Mouse (Mus musculus) central nervous system, embryonic 14 days (tissue): Measurements from ENCODE around the gene Kcnrg. TPM values are rescaled to one million over a fixed set of nuclear protein-coding genes. Genes with fewer than 3 reads are reported as not detected.

Experiments used
- polyA plus RNA-seq: library from polyadenylated mRNA; depleted of rRNA; stranded (reverse); fragments of >200 nt; gene quantifications from 2 replicates; pipeline ENCODE4 v1.2.3, GENCODE M21; 2012; rRNA removed

Gene Kcnrg
- polyA plus RNA-seq: 1.9 and 2.1 TPM in 2 replicates

DNA sequence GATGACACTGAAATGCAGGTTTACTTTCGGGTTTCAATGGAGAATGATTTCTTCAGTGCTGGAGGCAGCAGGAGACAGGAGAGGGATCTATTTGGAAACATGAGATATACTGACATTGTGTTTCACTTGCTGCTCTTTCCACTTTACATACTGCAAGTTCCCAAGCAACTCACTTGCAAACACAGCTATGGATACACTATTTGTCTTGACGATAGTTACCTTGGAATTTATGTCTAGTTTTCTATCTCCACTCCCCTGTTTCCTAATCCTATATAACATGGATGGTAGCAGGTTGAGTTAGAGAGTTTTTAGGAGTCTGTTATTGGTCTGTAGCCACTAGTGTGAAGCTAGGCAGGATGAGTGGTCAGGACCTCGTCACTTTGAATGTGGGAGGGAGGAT lies at the start of gene Kcnrg:
Kcnrg (plus strand) TSS at position 301 of the 400 bp plus-strand sequence.

DNA sequence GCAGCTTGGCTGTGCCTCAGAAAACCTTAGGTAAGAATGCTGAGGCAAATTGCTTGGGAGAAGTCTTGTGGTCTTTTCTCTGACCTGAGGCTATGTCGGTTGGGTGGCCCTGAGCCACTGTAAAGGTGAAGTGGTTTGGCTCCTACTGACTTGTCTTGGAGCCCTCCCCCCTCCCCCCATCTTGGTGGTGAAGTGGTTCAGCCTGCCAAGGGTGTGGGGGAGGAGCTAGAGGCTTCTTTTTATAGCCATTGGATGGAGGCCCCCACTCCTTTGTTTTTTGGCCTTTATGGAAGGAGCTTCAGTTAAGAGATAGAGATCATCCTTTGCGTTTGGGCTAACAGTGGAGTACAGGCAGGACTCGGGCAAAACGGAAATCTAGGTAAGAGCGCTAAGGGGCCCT lies 9.3 kb upstream of the Kcnrg start, which contains the start of gene Trim13:
Trim13 (plus strand) TSS at position 280 of the 400 bp plus-strand sequence.

Other genes with a start within 250 kb of the Kcnrg start
- gene Ebpl, start 247.0 kb upstream of the Kcnrg start, polyA plus RNA-seq: 4.1 and 4.7 TPM in 2 replicates
- gene Kpna3, start 167.6 kb upstream of the Kcnrg start, polyA plus RNA-seq: 44.6 and 51.4 TPM in 2 replicates
- gene Spryd7, start 50.6 kb upstream of the Kcnrg start, polyA plus RNA-seq: 19.0 and 22.1 TPM in 2 replicates
- gene Trim13, start 9.2 kb upstream of the Kcnrg start, polyA plus RNA-seq: 31.3 and 38.5 TPM in 2 replicates